Mouse (Mus musculus) heart, adult 8-10 months (tissue): Measurements from ENCODE around the gene Cited1. TPM values are rescaled to one million over a fixed set of nuclear protein-coding genes. Genes with fewer than 3 reads are reported as not detected.
A peak's percentile ranks its signal among the peaks of the same experiment; 100 is the strongest.

ENCODE experiments used
- DNase-seq: peaks from one replicate; pipeline ENCODE4 v3.0.0; 2022; ENCODE audit warnings: low spot score
- microRNA-seq: library from miRNA; unstranded; fragments of <30 nt; microRNA quantifications from one replicate; pipeline ENCODE4 v1.2.0, GENCODE M21; 2022
- total RNA-seq, 4 experiments: library from RNA; stranded (reverse); gene quantifications; 2 replicates each; pipeline ENCODE4 v1.2.4; 2022

Cited1 gene
- under 1 TPM; 0.44 to 0.65 (median 0.52) TPM for total RNA-seq

GRCm38 (mm10) chrX:102251937-102252860, at the start of gene Cited1:
TSS of gene Cited1 (minus strand) at chrX:102252181.
- peak; percentile 6 for DNase-seq

GRCm38 (mm10) chrX:102284889-102285288, 32.9 kb upstream of the Cited1 start:
- no peak for DNase-seq

DNA sequence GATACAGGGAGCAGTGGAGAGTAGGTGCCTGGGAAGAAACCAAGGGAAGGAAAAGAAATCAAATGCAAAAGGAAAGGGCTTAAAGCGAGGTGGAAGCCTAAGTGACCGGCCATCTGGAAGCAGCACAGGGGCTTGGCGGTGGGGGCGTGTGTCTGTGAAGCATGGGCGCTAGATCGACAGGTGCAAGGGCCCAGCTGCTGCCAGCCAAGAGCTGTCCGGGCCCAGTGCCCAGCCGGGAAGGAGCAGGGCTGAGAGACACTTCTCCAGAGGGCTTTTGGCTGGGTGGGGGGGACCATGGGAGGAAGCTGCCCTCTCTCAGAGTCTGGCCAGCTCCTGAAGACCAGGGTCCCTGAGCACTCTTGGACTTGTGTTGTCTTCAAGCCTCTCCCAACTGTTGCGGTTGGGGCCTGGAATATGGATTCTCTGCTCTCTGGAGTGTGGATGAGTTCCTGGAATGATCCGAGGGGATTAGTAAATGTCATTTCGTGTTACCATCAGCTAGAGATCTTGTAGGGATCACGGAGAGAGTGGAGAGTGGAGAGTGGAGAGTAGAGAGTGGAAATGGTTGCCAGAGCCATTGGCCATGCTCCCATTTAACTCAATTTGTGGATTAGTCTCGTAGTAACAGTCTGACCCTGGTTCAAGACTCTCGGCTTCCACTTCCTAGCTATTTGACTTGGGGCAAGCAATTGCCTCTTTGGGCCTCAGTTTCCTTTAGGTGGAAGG, 10.8 kb upstream of the Cited1 start:
- DNase-seq, result no peak

DNA sequence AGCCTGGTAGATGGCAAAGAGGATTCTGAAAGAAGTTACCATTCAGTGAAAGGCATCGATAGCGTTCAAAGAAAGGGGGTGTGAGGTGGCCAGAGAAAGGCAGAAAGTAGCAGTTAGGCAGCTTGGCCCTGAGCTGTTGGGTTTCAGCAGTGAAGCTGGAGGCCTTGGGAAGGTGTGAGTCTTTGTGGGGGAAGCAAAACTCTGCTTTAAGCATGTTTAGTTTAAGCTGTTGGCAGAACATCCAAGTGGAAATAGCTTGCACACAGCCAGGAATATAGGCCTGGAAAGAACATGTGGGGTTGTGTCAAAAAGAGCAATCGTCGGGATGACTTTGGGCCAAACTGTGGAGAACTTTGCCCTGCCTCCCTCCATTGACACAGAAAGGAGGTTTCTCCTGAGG, 7.8 kb upstream of the Cited1 start:
- no peak for DNase-seq

DNA sequence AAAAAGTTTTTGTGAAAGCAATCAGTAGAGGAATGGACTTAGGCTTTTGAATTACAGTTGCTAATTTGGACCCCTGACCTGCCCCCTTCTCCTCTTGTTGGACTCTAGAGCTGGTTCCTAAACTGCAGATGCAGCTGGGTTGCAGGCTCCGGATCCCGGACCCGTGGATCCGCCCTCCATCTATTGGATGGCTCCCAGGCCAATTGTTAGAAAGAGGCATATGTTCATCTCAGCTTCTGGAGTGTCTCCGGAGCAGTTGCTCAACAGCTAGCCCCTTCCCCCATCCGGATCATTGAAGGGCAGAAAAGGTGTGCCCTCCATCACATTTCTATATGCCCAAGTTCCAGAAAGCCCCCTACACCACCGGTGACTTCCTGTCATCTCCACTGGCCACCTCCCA, 1.9 kb upstream of the Cited1 start:
- no peak for DNase-seq

DNA sequence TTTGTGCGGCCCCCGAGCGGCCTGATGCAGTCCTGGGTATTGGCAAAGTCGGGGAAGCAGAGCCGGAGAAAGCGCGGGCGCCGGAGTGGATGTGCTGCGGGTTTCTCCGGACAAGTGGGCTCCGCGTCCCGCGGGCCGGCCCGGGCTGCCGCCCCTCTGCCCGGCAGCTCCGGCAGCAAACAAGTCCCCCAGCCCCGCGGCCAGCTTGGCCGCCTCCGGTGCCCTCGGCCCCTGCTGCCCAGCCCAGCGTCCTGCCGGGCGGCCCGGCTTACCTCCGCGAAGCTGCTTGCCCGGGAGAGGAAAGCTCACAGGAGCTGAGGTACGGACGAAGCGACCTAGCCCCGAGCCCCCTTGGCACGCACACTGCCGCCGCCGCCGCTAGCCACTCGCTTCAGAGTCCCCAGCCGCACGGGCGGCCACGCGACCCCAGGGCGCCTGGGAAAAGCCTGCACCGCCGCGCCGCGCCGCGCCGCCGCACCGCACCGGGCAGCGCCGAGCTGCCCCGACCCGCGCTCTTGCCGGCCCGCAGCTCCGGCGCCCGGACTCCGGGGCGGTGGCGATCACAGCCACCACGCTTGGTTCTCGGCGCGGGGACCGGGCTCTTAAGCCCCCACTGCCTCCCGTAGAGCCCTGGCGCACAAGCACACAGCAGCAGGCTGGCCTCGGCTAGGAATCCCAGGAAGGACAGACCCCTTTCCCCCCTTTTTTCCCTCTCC, 602 bp downstream of the Cited1 start:
- no peak for DNase-seq

GRCm38 (mm10) chrX:102250891-102251170, 1.1 kb downstream of the Cited1 start:
- no peak for DNase-seq

DNA sequence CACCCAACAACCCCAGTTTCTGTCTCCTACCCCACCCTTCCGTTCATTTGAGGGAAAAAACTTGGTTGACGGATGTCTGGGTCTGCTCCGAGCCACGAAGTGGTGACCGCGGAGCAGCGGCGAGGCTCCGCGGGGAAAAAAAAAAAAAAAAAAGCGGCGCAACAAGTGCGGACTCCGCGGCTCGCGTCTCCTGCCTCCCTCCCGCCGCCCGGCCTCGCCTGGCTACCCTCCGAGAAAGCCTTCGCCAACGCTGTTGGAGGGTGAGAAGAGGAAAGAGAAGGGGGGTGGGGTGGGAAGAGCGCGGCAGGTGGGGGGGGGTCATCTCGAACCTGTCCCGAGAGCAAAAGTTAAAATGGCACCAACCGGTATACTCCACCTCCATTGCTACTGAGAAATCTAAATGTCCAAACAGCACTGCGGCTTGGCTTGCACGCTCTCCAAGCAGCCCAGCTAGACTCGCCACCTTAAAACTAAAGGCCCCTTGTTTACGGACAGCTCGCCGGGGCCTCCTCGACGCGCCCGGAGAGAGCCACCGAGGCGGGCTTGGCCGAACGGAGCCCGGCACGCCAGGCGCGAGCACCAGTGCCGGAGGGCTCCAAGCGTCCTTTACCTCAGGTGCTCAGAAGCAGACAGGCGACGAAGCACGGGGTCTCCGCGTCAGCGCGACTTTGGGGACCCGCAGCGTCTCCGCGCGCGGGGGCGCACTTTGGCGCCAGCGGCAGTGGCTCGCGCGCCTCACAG, 1.7 kb downstream of the Cited1 start:
- no peak for DNase-seq

DNA sequence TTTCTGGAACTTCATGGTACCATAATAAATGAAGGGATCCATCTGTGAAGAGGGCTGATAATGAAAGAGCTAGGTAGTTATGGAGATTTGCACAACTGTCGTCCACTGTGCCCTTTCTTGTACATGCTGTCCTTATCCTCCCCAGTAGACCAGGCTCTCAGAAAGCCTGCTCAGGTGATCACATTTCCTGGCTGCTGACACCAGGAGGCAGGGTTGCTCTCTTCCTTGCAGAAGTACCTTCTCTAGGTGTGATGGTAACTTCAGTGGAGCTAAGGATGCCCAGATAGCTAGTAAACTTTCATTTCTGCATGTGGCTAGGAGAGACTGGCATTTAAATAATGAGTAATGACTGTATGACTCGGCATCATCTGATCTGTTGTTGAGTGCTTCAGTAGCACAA, 7.6 kb downstream of the Cited1 start:
- no peak for DNase-seq

DNA sequence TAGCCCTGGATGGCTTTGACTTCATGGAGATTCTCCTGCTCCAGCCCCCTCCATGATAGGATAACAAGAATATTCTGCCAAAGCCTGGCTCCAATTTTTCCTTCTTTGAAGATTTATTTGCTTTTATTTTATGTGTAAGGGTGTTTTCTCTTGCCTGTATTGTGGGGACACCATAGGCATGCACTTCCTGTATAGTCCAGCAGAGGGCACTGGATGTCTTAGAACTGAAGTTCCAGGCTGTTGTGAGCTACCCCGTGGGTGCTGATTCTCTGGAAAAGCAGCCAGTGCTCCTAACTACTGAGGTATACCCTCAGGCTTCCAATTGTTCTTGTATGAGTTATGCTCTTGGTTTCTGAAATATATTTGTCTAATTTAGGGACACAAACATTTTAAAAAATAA, 32.9 kb downstream of the Cited1 start:
- peak; percentile 12 for DNase-seq

DNA sequence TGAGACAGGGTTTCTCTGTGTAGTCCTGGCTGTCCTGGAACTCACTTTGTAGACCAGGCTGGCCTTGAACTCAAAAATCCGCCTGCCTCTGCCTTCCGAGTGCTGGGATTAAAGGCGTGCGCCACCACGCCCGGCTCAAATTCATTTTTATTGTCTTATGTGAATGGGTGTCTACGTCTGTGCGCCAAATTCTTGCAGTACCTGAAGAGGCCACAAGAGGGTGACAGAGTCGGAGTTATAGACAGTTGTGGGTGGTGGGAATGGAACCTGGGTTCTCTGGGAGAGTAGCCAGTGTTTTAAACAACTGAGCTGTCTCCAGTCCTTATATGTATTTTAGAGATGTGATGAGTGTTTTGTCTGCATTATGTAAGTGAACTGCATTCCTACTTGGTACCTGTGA, 36.6 kb downstream of the Cited1 start:
- DNase-seq, result peak; percentile 1

Small RNA genes lying within 50 kb of the gene (microRNA-seq; reads per million reads assigned to microRNA genes)
- not detected for gene Gm26318

Other genes starting within 250 kb of the Cited1 start
- gene Rtl5, start 180.9 kb downstream of the Cited1 start, total RNA-seq, result 1 to 10 TPM; 1.1 to 1.9 (median 1.3) TPM
- gene Pin4, start 132.7 kb downstream of the Cited1 start, total RNA-seq, result 10 to 100 TPM; 16.4 to 27.6 (median 19.2) TPM
- gene Ercc6l, start 95.1 kb downstream of the Cited1 start, total RNA-seq, result under 1 TPM; 0.27 to 0.29 (median 0.28) TPM
- 100 to 1,000 TPM; 541 to 608 (median 600) TPM for gene Rps4x, start 62.8 kb downstream of the Cited1 start, total RNA-seq